Mouse (Mus musculus): ENCODE data around the gene Ttpal. TPM values are rescaled to one million over a fixed set of nuclear protein-coding genes. Genes with fewer than 3 reads are reported as not detected.

Gene Ttpal
- total RNA-seq, 4 experiments from 2014 or later, result 7.4 to 15.0 (median 11.4) TPM

GRCm38 (mm10) chr2:163660103-163660701 lies 58.1 kb downstream of the Ttpal start:
- DNase-seq (ENCODE audit: low spot score), result no peak

GRCm38 (mm10) chr2:163661371-163661850 lies 59.3 kb downstream of the Ttpal start:
- DNase-seq (ENCODE audit: low spot score), result no peak

DNA sequence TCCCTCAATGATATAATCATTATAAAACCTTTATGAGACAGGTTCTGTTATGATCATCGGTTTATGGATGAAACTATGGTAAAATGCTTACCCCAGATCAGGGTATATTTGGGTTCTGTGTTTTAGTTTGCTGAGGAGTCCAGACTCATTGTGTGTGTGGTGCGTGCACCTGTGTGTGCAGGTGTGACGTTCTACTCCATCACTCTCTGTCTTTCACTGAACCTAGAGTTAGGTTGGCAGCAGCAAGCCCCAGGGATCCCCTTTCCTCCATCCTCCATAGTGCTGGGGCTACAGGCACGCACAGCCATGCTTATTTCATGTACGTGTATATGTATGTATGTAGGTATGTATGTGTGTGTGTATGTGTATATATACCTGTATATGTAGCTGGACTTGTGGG lies 60.0 kb downstream of the Ttpal start:
- DNase-seq (ENCODE audit: low spot score), result no peak

DNA sequence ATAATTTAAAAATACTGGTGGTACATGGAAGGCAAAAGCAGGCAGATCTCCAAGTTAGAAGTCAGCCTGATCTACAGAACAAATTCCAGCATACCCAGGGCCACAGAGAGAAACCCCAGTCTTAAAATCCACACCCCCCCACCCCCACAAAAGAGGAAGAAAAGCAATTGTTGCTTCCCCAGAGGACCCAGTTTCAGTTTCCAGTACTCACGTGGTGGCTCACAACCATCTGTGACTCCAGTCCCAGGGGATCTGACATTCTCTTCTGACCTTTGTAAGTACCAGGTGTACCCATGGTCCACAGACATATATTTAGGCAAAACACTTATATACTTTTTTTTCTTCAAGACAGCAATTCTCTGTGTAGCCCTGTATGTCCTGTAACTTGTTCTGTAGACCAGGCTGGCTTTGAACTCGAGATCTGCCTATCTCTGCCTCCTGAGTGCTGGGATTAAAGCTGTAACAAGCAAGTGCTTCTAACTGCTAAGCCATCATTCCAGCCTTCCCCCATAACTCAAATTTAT lies 60.6 kb downstream of the Ttpal start:
- no peak for DNase-seq (ENCODE audit: low spot score)

- DNase-seq (ENCODE audit: low spot score), result no peak
These were observed 61.8 kb downstream of the Ttpal start for GRCm38 (mm10) chr2:163663930-163664329.

DNA sequence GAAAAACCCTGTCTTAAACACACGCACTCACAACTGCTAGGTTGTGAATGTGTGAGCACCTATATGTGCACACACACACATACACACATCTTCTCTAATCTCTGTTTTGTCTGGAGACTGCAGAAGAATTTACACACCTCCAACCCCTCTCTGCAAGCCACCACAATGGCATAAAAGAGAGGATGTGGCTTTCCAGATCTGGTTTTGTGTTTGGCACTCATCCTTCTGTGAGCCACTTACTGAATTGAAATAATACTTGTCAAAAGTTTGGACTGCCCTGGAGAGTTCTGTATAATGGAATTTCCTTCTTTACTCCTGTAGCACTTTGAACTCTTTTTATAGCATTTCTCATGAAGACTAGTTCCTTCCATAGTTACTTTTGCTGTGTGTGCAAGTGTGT lies 64.9 kb downstream of the Ttpal start:
- DNase-seq (ENCODE audit: low spot score), result no peak

Other genes with a start within 250 kb of the Ttpal start
- 100 to 1,000 TPM; 423 to 464 (median 433) TPM for gene Jph2, start 204.3 kb upstream of the Ttpal start, total RNA-seq (2022)
- gene Oser1, start 177.6 kb upstream of the Ttpal start, total RNA-seq (2022), result 10 to 100 TPM; 19.4 to 21.8 (median 20.3) TPM
- not detected for gene Gdap1l1, start 163.8 kb upstream of the Ttpal start, total RNA-seq (2022)
- gene Fitm2, start 129.7 kb upstream of the Ttpal start, total RNA-seq (2022), result 100 to 1,000 TPM; 197 to 218 (median 209) TPM
- not detected for gene R3hdml, start 110.0 kb upstream of the Ttpal start, total RNA-seq (2022)
- not detected for gene Hnf4a, start 95.5 kb upstream of the Ttpal start, total RNA-seq (2022)
- 100 to 1,000 TPM; 272 to 302 (median 297) TPM for gene Serinc3, start 42.8 kb downstream of the Ttpal start, total RNA-seq (2022)
- 100 to 1,000 TPM; 214 to 247 (median 224) TPM for gene Pkig, start 56.1 kb downstream of the Ttpal start, total RNA-seq (2022)
- gene Ada, start 147.9 kb downstream of the Ttpal start, total RNA-seq (2022), result 1 to 10 TPM in 2 of 4 experiments, under 1 TPM in 2; 0.46 to 1.2 (median 0.89) TPM
- gene Ccn5, start 218.5 kb downstream of the Ttpal start, total RNA-seq (2022), result 1 to 10 TPM in 2 of 4 experiments, under 1 TPM in 2; 0.65 to 2.6 (median 1.4) TPM

Data from heart, adult 8-10 months (tissue).